Mouse (Mus musculus) monocyte, adult 59 days (primary cell): ENCODE data around the gene Olfr374. TPM values are rescaled to one million over a fixed set of nuclear protein-coding genes. Genes with fewer than 3 reads are reported as not detected.

Experiments
- total RNA-seq, 2 experiments: library from RNA; stranded (reverse); gene quantifications; one replicate each; pipeline ENCODE4 v1.2.4; 2023

The Olfr374 gene
- total RNA-seq, result under 1 TPM in 1 of 2 experiments, not detected in 1; 0.05 TPM

DNA sequence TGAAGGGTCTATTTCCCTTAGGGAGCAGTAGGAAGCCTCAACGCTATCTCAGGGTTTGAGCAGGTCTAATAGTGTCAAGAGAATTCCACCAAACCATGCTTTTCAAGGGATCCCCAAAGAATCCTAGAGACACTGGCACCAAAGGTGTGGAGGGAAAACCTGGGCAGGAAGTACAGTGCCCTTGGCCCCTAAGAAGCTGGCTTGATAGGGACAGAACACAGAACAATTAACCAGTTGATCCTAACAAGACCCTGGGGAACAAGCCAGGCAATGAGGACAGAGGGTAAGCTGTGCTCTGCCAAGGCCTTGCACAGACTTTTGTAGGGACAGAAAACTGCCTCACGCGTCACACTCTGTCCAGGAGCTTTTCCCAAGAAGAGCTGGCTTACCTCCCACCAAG, at the start of gene Olfr374:
TSS of gene Olfr374 (plus strand) at position 301 of the 400 bp plus-strand sequence.

DNA sequence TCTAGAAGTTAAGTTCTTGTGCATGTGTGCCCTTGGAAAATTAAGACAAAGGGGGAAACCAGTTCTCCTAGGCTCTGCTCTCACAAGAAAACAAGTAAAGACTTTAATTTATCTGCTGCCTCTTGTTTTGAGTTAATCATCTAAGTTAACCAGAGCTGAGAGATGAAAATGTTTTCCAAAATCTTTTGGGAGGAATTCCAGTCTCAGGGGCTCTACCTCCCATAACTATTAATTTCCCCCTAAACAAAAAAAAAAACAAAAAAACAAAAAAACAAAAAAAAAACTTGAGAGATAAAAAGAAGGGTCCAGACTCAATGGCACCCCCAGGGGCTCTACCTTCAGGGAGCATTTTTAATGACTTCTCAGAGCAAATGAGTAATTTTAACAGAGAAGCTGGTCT, 24.0 kb upstream of the Olfr374 start, which contains the start of gene Olfr373:
TSS of gene Olfr373 (plus strand) at position 301 of the 400 bp plus-strand sequence.

DNA sequence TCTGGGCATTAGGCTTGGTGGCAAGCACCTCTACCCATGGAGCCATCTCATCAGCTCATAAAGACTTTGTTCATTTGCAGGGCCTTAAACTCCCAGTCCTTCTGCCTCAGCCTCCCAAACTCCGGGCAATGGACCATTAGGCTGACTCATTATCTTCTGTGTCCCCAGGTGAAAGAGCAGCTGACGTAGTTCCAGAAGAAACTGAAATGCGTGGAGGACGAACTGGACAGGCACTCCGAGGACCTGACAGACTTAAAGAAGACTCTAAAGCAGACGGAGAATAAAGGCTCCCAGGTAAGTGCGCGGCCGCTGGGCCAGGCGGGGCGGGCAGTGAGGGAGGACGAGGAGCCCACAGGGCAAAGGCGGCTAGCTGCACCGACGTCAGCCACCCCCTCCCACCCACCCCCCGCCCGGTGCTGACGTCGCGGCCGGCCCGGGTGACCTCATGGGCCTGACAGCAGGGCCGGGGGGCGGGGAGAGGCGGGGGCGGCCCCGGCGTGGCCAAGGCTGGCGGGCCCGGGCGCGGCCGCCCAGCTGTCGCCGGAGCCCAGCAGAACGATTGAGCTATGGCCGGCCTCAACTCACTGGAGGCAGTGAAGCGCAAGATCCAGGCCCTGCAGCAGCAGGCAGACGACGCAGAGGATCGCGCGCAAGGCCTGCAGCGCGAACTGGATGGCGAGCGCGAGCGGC, 28.1 kb downstream of the Olfr374 start, which contains the start of gene Tpm4:
TSS of gene Tpm4 (plus strand) at position 220 of the 690 bp plus-strand sequence.

DNA sequence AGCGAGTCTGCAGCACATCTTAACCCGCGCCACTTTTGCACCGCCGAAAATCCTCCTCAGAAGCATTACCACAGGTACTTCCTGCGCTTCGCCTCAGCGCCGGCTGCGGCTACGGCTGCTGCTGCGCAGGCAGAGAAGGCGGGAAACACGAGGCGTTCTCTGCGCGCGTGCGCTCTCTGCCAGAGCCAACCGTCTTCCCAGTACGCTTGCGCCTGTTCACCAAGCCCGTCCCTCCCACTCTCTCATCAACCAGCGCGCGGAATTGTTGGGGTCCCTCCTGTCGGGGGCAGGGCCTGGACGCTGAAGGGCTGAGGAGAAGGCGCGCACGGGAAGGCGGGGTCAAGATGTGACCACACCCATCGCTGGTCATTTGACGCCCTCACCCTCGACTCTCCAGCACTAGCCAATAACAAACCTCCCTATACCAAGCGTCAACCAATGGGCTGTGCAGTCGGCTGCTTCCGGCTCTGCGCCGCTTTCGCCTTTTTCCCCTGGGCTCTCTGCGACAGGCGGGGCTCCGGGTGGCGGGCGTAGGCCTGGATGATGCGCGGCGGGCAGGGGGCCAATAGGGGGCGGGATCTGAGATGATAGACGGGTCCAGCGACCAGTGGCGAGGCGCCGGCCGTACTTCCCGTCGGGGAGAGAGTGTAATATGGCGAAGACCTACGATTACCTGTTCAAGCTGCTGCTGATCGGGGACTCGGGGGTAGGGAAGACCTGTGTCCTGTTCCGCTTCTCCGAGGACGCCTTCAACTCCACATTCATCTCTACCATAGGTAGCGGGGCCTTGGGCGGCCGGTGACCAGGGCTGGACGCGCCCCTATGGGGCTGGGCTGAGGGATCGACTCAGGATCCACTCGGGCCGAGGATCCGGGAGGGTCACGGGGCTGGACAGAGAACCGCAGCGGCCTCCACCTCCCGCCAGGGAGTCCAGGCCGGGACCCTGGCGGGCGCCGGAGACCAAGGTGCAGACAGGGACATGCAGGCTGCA, 54.2 kb downstream of the Olfr374 start, which contains the start of gene Rab8a:
TSS of gene Rab8a (plus strand) at position 494 of the 991 bp plus-strand sequence.

Other genes starting within 250 kb of the Olfr374 start
- 10 to 100 TPM in 1 of 2 experiments, 1 to 10 TPM in 1; 9.9 to 10.7 TPM for gene Zfp709, start 225.0 kb upstream of the Olfr374 start, total RNA-seq
- 1 to 10 TPM; 3.6 to 3.7 TPM for gene Zfp882, start 198.4 kb upstream of the Olfr374 start, total RNA-seq
- 10 to 100 TPM; 10.3 to 11.7 TPM for gene Zfp617, start 198.4 kb upstream of the Olfr374 start, total RNA-seq
- 1 to 10 TPM; 7.4 to 9.6 TPM for gene Zfp961, start 156.0 kb upstream of the Olfr374 start, total RNA-seq
- gene Cyp4f18, start 97.4 kb upstream of the Olfr374 start, total RNA-seq, result 100 to 1,000 TPM; 240 to 283 TPM
- not detected for gene Olfr372, start 65.8 kb upstream of the Olfr374 start, total RNA-seq
- gene Olfr373, start 23.9 kb upstream of the Olfr374 start, total RNA-seq, result under 1 TPM in 1 of 2 experiments, not detected in 1; 0.21 TPM
- 100 to 1,000 TPM; 224 to 258 TPM for gene Tpm4, start 27.9 kb downstream of the Olfr374 start, total RNA-seq
- gene Rab8a, start 54.2 kb downstream of the Olfr374 start, total RNA-seq, result 100 to 1,000 TPM; 141 to 152 TPM
- 1 to 10 TPM; 2.5 to 4.1 TPM for gene Hsh2d, start 82.6 kb downstream of the Olfr374 start, total RNA-seq
- under 1 TPM; 0.43 to 0.47 TPM for gene Cib3, start 105.8 kb downstream of the Olfr374 start, total RNA-seq
- not detected for gene Gm11034, start 106.6 kb downstream of the Olfr374 start, total RNA-seq
- 10 to 100 TPM; 80.8 to 88.5 TPM for gene Fam32a, start 112.7 kb downstream of the Olfr374 start, total RNA-seq
- 100 to 1,000 TPM; 127 to 134 TPM for gene Ap1m1, start 133.0 kb downstream of the Olfr374 start, total RNA-seq
- gene Gm10282, start 198.2 kb downstream of the Olfr374 start, total RNA-seq, result 1 to 10 TPM; 6.0 to 6.2 TPM
- 1,000 to 10,000 TPM; 1,898 to 2,084 TPM for gene Klf2, start 212.0 kb downstream of the Olfr374 start, total RNA-seq